Mouse (Mus musculus): ENCODE measurements around the gene Csta1. TPM values are rescaled to one million over a fixed set of nuclear protein-coding genes. Genes with fewer than 3 reads are reported as not detected.

Csta1 gene
- polyA plus RNA-seq, 1 experiment from 2014 or later, result 0.08 TPM

Other genes starting within 250 kb of the Csta1 start
- gene Parp9, start 192.8 kb downstream of the Csta1 start, polyA plus RNA-seq (2015; fragmentation: Nextera tagmentation; extraction: Ambion mirVana), result 12.0 and 14.0 TPM in 2 replicates
- 8.6 TPM in 2 replicates for gene Dtx3l, start 192.1 kb downstream of the Csta1 start, polyA plus RNA-seq (2015; fragmentation: Nextera tagmentation; extraction: Ambion mirVana)
- gene Kpna1, start 152.5 kb downstream of the Csta1 start, polyA plus RNA-seq (2015; fragmentation: Nextera tagmentation; extraction: Ambion mirVana), result 34.9 and 40.2 TPM in 2 replicates
- gene Wdr5b, start 90.1 kb downstream of the Csta1 start, polyA plus RNA-seq (2015; fragmentation: Nextera tagmentation; extraction: Ambion mirVana), result 7.0 and 7.8 TPM in 2 replicates
- gene Fam162a, start 59.6 kb downstream of the Csta1 start, polyA plus RNA-seq (2015; fragmentation: Nextera tagmentation; extraction: Ambion mirVana), result 465 and 500 TPM in 2 replicates
- 111 and 125 TPM in 2 replicates for gene Ccdc58, start 59.6 kb downstream of the Csta1 start, polyA plus RNA-seq (2015; fragmentation: Nextera tagmentation; extraction: Ambion mirVana)
- gene Stfa2l1, start 25.6 kb upstream of the Csta1 start, polyA plus RNA-seq (2015; fragmentation: Nextera tagmentation; extraction: Ambion mirVana), result 1.1 and 1.2 TPM in 2 replicates
- 3.3 and 5.7 TPM in 2 replicates for gene Gm5483, start 53.0 kb upstream of the Csta1 start, polyA plus RNA-seq (2015; fragmentation: Nextera tagmentation; extraction: Ambion mirVana)
- not detected in 2 replicates for gene Gm5416, start 79.2 kb upstream of the Csta1 start, polyA plus RNA-seq (2015; fragmentation: Nextera tagmentation; extraction: Ambion mirVana)
- gene 2010005H15Rik, start 90.2 kb upstream of the Csta1 start, polyA plus RNA-seq (2015; fragmentation: Nextera tagmentation; extraction: Ambion mirVana), result 0.78 and 1.4 TPM in 2 replicates
- gene Stfa1, start 145.7 kb upstream of the Csta1 start, polyA plus RNA-seq (2015; fragmentation: Nextera tagmentation; extraction: Ambion mirVana), result 6.6 and 10.5 TPM in 2 replicates
- gene BC117090, start 203.1 kb upstream of the Csta1 start, polyA plus RNA-seq (2015; fragmentation: Nextera tagmentation; extraction: Ambion mirVana), result not detected in 2 replicates
- 6.0 and 9.8 TPM in 2 replicates for gene BC100530, start 236.5 kb upstream of the Csta1 start, polyA plus RNA-seq (2015; fragmentation: Nextera tagmentation; extraction: Ambion mirVana)

Data from intestine, embryonic 15.5 days (tissue).